Mouse (Mus musculus) G1E-ER4 (cell line): ENCODE results near the gene Knl1. TPM values are rescaled to one million over a fixed set of nuclear protein-coding genes. Genes with fewer than 3 reads are reported as not detected.
A peak's percentile ranks its signal among the peaks of the same experiment; 100 is the strongest.

Source experiments
- GATA1 ChIP-seq: IDR thresholded peaks from one replicate; pipeline ENCODE4 v1.8.0; 2012; ENCODE audit warnings: low read length, inconsistent platforms
- polyA plus RNA-seq: library from polyadenylated mRNA; stranded (reverse); fragments of >175 nt; gene quantifications from 2 replicates; pipeline ENCODE4 v1.2.3, GENCODE M21; 2012

Knl1 gene
- polyA plus RNA-seq: 10.4 and 12.1 TPM in 2 replicates

- TF ChIP-seq GATA1: no peak
Measured at GRCm38 (mm10) chr2:119046649-119047611, at the start of gene Knl1. Knl1 (plus strand) TSS chr2:119047119.

GRCm38 (mm10) chr2:118998115-118998866, 48.6 kb upstream of the Knl1 start:
- TF ChIP-seq GATA1: no peak

GRCm38 (mm10) chr2:118999025-118999639, 47.8 kb upstream of the Knl1 start:
- no peak for TF ChIP-seq GATA1

- no peak for TF ChIP-seq GATA1
Measured at GRCm38 (mm10) chr2:119006886-119007285, 40.0 kb upstream of the Knl1 start.

DNA sequence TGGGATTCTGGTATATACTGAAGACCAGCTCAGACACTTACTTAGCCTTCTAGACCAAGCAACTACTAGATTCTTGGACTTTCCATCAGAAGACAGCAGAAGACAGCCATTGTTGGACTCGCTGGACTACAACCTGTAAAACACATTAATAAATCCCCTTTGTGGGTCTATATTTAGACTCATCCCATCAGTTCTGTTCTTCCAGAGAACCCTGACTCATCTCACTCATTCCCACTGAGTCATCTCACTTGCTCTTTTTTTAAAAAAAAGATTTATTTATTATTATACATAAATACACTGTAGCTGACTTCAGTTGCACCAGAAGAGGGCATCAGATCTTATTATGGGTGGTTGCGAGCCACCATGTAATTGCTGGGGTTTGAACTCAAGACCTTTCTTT, 37.5 kb upstream of the Knl1 start:
- no peak for TF ChIP-seq GATA1

- no peak for TF ChIP-seq GATA1
Measured at GRCm38 (mm10) chr2:119014989-119015388, 31.9 kb upstream of the Knl1 start.

- no peak for TF ChIP-seq GATA1
Measured at GRCm38 (mm10) chr2:119015604-119016180, 31.2 kb upstream of the Knl1 start.

DNA sequence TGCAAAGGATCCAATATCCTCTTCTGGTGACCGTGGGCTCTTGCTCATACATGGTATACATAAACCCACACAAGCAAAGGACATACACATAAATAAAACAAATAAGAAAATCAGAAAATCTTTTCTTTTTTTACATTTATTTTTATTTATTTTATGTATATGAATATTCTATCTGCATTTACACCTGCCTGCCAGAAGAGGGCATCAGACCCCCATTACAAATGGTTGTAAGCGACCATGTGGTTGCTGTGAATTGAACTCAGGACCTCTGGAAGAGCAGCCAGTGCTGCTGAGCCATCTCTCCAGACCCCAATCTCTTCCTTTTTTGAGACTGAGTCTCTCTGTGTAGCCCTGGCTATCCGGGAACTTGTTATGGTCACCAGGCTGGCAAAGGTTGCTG, 29.3 kb upstream of the Knl1 start:
- TF ChIP-seq GATA1: no peak

- no peak for TF ChIP-seq GATA1
Measured at GRCm38 (mm10) chr2:119018391-119019122, 28.4 kb upstream of the Knl1 start.

GRCm38 (mm10) chr2:119019131-119019530, 27.8 kb upstream of the Knl1 start:
- TF ChIP-seq GATA1: no peak

DNA sequence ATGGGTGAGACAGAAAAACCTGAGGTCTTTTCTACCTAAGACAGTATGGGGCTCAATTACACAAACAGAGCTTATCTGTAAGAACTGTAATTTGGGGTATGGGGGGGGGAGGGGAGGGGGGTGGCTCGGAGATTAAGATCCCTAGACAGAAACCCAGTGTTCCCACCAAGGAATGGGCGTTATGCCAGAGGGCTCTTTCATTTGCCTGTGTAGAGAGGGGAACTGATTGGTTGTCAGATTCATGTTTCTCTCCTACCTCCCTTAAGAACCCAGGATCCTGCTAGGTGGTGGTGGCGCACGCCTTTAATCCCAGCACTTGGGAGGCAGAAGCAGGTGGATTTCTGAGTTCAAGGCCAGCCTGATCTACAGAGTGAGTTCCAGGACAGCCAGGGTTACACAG, 27.4 kb upstream of the Knl1 start:
- TF ChIP-seq GATA1: no peak

DNA sequence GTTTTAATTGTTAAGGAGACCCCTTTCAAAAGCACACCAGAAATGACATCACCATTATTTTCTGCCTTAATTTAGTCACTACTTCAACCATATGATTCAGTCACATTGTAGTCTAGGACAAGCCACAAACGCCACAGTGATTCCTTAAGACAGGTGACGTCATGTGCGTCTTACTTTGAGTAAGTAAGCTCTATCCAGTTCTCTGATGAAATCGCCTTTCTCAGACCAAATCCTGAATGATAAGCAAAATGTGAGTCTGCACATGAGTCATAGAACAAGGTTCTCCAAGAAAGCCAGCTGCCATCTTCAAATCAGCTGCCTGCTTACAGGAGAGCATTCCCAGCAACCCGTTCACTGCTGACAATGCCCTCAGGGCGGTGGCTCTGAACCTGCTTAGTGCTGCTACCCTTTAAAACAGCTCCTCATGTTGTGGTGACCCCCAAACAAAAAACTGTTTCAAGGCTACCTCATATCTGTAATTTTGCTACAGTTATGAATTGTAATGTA, 23.7 kb upstream of the Knl1 start:
- no peak for TF ChIP-seq GATA1

GRCm38 (mm10) chr2:119024536-119025238, 22.2 kb upstream of the Knl1 start:
- TF ChIP-seq GATA1: peak; percentile 38

DNA sequence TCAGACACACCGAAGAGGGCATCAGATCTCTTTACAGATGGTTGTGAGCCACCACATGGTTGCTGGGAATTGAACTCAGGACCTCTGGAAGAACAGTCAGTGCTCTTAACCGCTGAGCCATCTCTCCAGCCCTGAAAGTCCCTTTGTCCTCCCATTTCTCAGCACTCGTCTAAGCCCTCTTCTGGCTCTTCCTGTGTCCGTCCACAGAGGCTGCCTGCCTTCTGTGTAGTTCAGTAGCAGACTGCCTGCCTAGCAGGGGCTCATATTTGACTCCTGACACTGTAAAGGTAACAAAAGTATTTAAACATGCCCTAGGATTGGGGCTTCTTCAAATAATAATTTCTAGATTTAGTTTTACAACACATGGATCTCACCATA, 21.7 kb upstream of the Knl1 start:
- no peak for TF ChIP-seq GATA1
